Mouse (Mus musculus) forebrain, embryonic 16.5 days (tissue): ENCODE results near the gene Trim62. TPM values are rescaled to one million over a fixed set of nuclear protein-coding genes. Genes with fewer than 3 reads are reported as not detected.
"Not testable (repeated sequence)": the region's sequence is repeated elsewhere in the genome, so short reads cannot be mapped to it uniquely, and the experiment has no call there.

Experiments used
- ATAC-seq: fragments of 200-750 bp; cut with Nextera tagmentation; 2 replicates; pipeline ENCODE4 v1.8.0; 2017; ENCODE audit warnings: mild to moderate bottlenecking, moderate library complexity
- H3K27ac ChIP-seq: fragments of 300-500 bp; sonication (generic); 2 replicates; pipeline ENCODE4 v1.5.1; 2014; ENCODE audit warnings: low read length, control low read depth
- H3K27me3 ChIP-seq: fragments of 300-500 bp; sonication (generic); replicated peaks from 2 replicates; pipeline ENCODE4 v1.6.1; 2014; ENCODE audit warnings: low read length; ENCODE audit not compliant: control insufficient read depth, insufficient read depth
- H3K36me3 ChIP-seq: fragments of 300-500 bp; sonication (generic); 2 replicates; pipeline ENCODE4 v1.6.1; 2014; ENCODE audit not compliant: control insufficient read depth, insufficient read depth
- H3K4me1 ChIP-seq: fragments of 300-500 bp; sonication (generic); replicated peaks from 2 replicates; pipeline ENCODE4 v1.6.1; 2014; ENCODE audit warnings: low read length; ENCODE audit not compliant: control insufficient read depth, insufficient read depth
- H3K4me2 ChIP-seq: fragments of 300-500 bp; sonication (generic); 2 replicates; pipeline ENCODE4 v1.6.1; 2014; ENCODE audit warnings: mild to moderate bottlenecking, low read length, control low read depth
- H3K4me3 ChIP-seq: fragments of 300-500 bp; sonication (generic); replicated peaks from 2 replicates; pipeline ENCODE4 v1.5.1; 2014; ENCODE audit warnings: mild to moderate bottlenecking, low read length, control low read depth
- H3K9ac ChIP-seq: fragments of 300-500 bp; sonication (generic); replicated peaks from 2 replicates; pipeline ENCODE4 v1.6.1; 2014; ENCODE audit warnings: low read depth, low read length, control low read depth
- H3K9me3 ChIP-seq: fragments of 300-500 bp; sonication (generic); 2 replicates; pipeline ENCODE4 v1.6.1; 2016; ENCODE audit warnings: low read length; ENCODE audit not compliant: control insufficient read depth
- WGBS: fragments of 180-500 bp; shearing (Covaris S2); extraction: QIAGEN DNeasy Blood & Tissue Kit; methylation state at CpG from one replicate; pipeline ENCODE4 v1.1.7; 2014; 5-methylcytosine and 5-hydroxymethylcytosine counted together
- polyA plus RNA-seq: library from polyadenylated mRNA; unstranded; fragments of >200 nt; fragmentation: Nextera tagmentation; extraction: Ambion mirVana; gene quantifications from 2 replicates; pipeline ENCODE4 v1.2.1, GENCODE M21; 2015

Trim62 gene
- polyA plus RNA-seq, 1 experiment from 2014 or later: 10.9 TPM

DNA sequence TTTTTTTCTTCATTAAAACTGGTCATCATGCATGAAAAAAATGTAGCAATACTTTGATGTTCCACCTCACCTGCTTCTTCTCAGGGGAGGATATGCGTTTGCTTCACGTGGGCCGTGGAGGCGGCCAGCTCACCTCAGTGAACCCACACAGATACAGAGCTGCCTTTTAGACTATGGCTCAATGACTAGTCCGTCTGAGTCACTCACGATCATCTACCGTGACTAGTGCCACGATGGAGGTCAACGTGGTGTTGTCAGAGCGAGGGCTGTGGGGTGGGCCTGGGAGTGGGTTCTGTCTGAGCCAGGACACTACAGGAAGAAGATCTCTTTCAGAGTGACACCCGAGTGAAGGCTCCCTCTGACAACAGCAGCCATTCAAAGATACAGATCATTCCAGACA lies 30.3 kb upstream of the Trim62 start:
- H3K36me3 ChIP-seq: no peaks in the 10 kb centered on the region
- H3K9me3 ChIP-seq: no peaks in the 10 kb centered on the region
- no peaks in the 10 kb centered on the region for H3K4me1 ChIP-seq
- H3K4me3 ChIP-seq: no peak overlapping the region
- no peak overlapping the region for H3K27ac ChIP-seq
- H3K27me3 ChIP-seq: no peaks in the 10 kb centered on the region
- H3K9ac ChIP-seq: no peak overlapping the region
- 80% methylated on average over 11 of the region's 11 CpGs for WGBS
- no peak overlapping the region for H3K4me2 ChIP-seq
- no peak for ATAC-seq

DNA sequence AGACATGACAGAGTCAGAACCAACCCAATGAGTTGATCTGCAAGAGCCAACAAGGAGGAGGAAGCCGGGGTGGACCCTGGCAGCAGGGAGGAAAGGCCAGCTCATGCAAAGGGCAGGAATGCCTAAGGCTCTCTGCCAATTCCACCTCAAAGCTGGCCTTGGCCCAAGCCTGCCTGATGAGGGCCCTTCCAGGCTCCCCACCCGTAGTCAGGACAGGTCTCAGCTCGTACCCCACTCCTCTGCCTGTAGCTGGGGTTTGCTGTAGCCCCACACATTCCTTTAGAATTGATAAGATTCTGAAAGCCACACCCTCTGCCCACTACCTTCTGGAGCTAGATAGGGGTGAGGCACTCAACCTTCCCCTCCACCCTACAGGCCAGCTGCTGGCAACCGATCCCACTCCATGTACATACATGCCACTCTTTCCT lies 27.8 kb upstream of the Trim62 start:
- WGBS: 75% methylated on average over 4 of the region's 4 CpGs
- Histone ChIP-seq H3K4me1 (no peaks in the 10 kb centered on the region), H3K9ac (no peak overlapping the region), H3K27me3 (no peaks in the 10 kb centered on the region), H3K36me3 (no peaks in the 10 kb centered on the region), H3K4me2 (no peak overlapping the region), H3K27ac (no peak overlapping the region), H3K4me3 (no peak overlapping the region), H3K9me3 (peaks cover 2% of the 10 kb centered on the region; the same call in 1 of the 2 replicates)
- no peak for ATAC-seq

DNA sequence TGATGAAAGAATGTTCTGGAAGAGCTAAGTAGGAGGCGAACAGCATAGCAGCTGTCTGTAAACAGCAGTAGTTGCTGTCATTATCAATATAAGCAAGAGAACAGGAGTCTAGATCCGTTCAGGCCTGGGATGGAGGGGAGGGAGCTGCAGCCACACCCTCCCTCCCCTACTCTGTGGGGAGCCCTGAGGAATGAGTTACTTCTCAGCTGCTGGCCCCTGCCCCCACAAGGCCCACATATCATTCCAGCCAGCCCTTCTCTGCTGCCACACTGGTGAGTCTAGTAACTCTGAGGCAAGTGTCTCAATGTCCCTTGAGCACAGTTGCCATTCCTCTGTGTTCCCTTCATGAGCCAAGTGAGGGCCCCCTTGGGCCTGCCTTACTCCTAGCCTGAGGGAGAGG lies 26.2 kb upstream of the Trim62 start:
- Histone ChIP-seq H3K4me2 (no peak overlapping the region), H3K4me3 (no peak overlapping the region), H3K9me3 (peaks cover 2% of the 10 kb centered on the region; the same call in 1 of the 2 replicates), H3K36me3 (no peaks in the 10 kb centered on the region), H3K27me3 (no peaks in the 10 kb centered on the region), H3K27ac (no peak overlapping the region), H3K4me1 (no peaks in the 10 kb centered on the region), H3K9ac (no peak overlapping the region)
- whole genome bisulfite sequencing: 74% methylated on average over 2 of the region's 2 CpGs
- ATAC-seq: no peak

DNA sequence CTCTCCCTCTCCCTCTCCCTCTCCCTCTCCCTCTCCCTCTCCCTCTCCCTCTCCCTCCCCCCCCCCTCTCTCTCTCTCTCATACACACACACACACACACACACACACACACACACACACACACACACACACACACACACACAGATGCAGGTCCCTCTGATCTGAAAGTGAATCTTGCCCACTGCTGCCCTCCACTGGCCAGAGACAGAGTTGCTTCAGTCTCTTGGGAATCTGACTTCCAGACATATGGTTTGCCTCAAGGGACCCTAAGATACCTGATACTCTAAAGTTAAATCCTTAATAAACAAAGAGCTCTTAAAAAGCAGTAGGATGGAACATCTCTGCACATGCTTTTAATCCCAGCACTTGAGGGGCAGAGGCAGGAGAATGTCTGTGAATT lies 25.2 kb upstream of the Trim62 start:
- H3K9me3 ChIP-seq, H3K4me3 ChIP-seq, H3K9ac ChIP-seq, ATAC-seq, H3K36me3 ChIP-seq, H3K27me3 ChIP-seq, H3K27ac ChIP-seq, H3K4me1 ChIP-seq, H3K4me2 ChIP-seq: not testable (repeated sequence)

DNA sequence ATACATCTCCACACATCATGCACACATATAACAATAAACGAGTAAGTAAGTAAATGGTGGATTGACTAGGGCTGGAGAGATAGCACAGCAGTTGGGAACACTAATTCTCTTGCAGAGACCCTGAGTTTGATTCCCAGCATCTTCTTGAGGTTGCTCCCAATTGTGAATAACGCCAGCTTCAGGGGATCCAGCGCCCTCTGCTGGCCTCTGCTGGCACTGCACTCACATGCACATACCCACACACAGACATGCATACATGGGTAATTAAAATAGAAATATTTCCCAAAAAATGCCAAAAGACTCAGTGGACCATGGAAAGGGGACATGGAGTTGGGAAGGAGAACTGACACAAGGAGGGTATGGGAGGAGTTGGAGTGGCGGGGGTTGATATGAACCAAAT lies 24.5 kb upstream of the Trim62 start:
- Histone ChIP-seq H3K36me3 (no peaks in the 10 kb centered on the region), H3K9me3 (peaks cover 2% of the 10 kb centered on the region; the same call in 1 of the 2 replicates), H3K4me2 (no peak overlapping the region), H3K4me3 (no peak overlapping the region), H3K27ac (no peak overlapping the region), H3K4me1 (no peaks in the 10 kb centered on the region), H3K27me3 (no peaks in the 10 kb centered on the region), H3K9ac (no peak overlapping the region)
- ATAC-seq: no peak
- 72% methylated on average over 4 of the region's 4 CpGs for WGBS

DNA sequence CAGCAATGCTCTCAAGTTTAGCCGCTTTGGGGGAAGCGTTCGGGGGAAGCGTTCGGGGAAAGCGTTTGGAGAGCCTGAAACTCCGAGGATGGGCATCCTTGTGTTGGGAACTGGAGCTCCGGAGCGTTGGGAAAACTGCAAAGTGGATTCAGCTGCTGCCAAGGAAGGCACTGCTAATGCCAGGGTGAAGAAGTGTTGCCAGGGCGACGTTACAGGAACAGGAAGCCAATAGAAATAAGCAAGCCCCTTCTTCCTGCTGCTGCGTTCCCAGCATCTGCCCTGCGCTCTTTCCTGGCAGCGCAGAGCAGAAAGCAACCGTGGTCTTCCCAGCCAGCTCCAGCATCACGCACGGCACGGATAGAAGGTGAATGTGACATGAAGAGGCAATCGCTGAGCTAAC lies 10.4 kb upstream of the Trim62 start:
- peak overlapping the region; percentile 1; the same call in 1 of the 2 replicates for H3K27ac ChIP-seq
- H3K36me3 ChIP-seq: no peaks in the 10 kb centered on the region
- H3K4me3 ChIP-seq: no peak overlapping the region; the same call in 1 of the 2 replicates
- no peak overlapping the region; the same call in 1 of the 2 replicates for H3K9ac ChIP-seq
- H3K4me2 ChIP-seq: peak overlapping the region; percentile 27
- ATAC-seq: peak; percentile 84
- no peaks in the 10 kb centered on the region for H3K27me3 ChIP-seq
- no peaks in the 10 kb centered on the region for H3K9me3 ChIP-seq
- peaks cover 11% of the 10 kb centered on the region for H3K4me1 ChIP-seq
- 32% methylated on average over 19 of the region's 19 CpGs for WGBS

DNA sequence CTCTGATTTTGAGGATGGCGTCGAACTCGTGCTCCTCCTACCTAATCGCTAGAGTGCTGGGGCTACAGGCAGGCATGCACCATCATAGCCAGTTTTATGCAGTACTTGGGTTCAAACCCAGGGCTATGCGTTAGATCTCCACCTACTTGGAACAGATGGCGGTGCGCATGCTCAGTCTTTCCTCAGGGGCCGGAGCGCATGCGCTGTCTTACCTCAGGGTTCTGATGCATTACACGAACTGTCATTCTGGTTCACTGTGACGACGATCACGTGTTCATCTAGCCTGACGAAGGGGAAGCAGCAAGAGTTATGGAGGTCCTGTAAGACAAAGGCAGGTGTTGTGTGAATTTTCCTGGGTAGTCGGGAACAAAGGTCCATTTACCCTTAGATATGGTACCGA lies 9.3 kb upstream of the Trim62 start:
- 95% methylated on average over 17 of the region's 17 CpGs for WGBS
- no peak overlapping the region for H3K27ac ChIP-seq
- H3K4me2 ChIP-seq: no peak overlapping the region
- no peaks in the 10 kb centered on the region for H3K9me3 ChIP-seq
- H3K4me3 ChIP-seq: no peak overlapping the region
- no peaks in the 10 kb centered on the region for H3K27me3 ChIP-seq
- no peak overlapping the region for H3K9ac ChIP-seq
- H3K4me1 ChIP-seq: peaks cover 15% of the 10 kb centered on the region
- no peak for ATAC-seq
- no peaks in the 10 kb centered on the region for H3K36me3 ChIP-seq

DNA sequence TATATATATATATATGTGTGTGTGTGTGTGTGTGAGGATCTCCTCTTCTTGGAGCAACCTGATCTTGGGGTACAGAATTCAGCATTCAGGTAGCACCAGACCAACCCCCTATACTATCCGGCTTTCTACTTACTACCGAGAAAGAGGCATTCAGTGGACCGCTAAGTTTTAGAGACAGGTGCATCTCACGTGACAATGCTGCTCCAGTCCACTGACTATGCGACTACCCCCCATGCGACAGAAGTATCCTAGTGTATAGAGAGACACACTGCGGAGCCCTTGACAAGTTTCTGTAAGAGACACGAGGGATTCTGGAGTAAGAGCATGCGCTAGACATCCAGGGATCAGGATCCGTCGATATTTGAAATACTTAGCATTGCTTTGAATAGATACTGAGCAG lies 7.9 kb upstream of the Trim62 start:
- Histone ChIP-seq H3K4me3 (no peak overlapping the region), H3K4me1 (peaks cover 18% of the 10 kb centered on the region), H3K9ac (no peak overlapping the region), H3K27ac (no peak overlapping the region), H3K9me3 (no peaks in the 10 kb centered on the region), H3K4me2 (no peak overlapping the region), H3K36me3 (no peaks in the 10 kb centered on the region), H3K27me3 (no peaks in the 10 kb centered on the region)
- WGBS: 94% methylated on average over 11 of the region's 11 CpGs
- ATAC-seq: no peak

DNA sequence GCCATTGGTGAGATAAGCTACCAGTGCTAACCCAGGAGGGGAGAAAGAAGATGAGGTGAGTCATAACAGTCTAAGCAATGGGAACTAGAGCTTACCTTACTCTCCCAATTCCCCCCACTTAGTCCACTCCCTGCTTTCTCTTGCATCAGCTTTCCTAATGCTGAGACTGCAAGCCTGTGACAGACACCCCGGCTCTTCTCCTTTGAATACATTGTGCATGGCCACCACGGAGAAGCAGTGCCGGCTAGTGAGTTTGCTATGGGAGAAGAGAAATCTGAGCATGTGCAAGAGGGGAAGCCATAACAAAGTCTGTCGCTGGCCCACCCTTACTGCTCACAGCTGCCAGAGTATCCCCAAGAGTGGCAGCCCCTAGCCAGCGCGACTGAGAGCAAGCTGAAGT lies 5.9 kb upstream of the Trim62 start:
- Histone ChIP-seq H3K4me2 (no peak overlapping the region), H3K36me3 (no peaks in the 10 kb centered on the region), H3K4me3 (no peak overlapping the region), H3K9me3 (no peaks in the 10 kb centered on the region), H3K4me1 (peaks cover 15% of the 10 kb centered on the region), H3K27ac (no peak overlapping the region), H3K27me3 (peaks cover 3% of the 10 kb centered on the region; the same call in 1 of the 2 replicates), H3K9ac (no peak overlapping the region)
- 7% methylated on average over 6 of the region's 6 CpGs for WGBS
- no peak for ATAC-seq

DNA sequence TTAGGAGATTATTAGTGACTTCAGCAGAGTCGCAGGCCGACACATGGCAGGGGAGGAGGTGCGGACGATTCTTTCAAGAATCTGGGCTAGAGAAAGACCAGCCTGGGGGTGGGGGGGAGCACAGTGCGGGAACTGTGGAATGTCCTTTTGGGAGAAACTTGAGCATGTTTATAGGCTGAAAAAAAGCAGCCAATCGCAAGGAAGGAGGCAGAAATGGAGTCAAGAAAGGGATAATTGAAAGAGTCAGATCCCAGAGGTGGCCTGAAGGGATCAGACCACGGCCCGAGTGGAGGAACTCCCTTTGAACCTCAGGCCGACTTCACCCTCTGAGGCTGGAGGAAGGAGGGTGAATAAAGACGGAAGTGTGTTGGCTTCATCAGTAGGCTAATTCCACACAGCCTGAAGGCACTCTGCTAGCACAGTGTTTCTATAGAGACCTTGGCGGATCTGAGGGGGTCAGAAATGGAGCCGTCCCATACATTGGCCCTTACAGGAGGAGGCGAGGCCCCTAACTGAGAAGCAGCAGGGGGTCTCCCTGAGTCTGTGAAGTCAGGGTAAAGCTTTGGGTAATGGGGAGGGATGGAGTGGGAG lies 4.4 kb upstream of the Trim62 start:
- no peak overlapping the region for H3K4me2 ChIP-seq
- no peaks in the 10 kb centered on the region for H3K36me3 ChIP-seq
- no peak overlapping the region for H3K27ac ChIP-seq
- H3K4me1 ChIP-seq: peaks cover 18% of the 10 kb centered on the region
- H3K27me3 ChIP-seq: peaks cover 4% of the 10 kb centered on the region; the same call in 1 of the 2 replicates
- ATAC-seq: no peak
- no peak overlapping the region for H3K9ac ChIP-seq
- WGBS: 5% methylated on average over 13 of the region's 13 CpGs
- no peaks in the 10 kb centered on the region for H3K9me3 ChIP-seq
- H3K4me3 ChIP-seq: no peak overlapping the region
